Mouse (Mus musculus) midbrain, postnatal 0 days (tissue): Measurements from ENCODE around the gene Cntrob. TPM values are rescaled to one million over a fixed set of nuclear protein-coding genes. Genes with fewer than 3 reads are reported as not detected.

Experiments
- ATAC-seq: fragments of 200-750 bp; cut with Nextera tagmentation; 2 replicates; pipeline ENCODE4 v1.8.0; 2017; ENCODE audit warnings: moderate number of reproducible peaks, mild to moderate bottlenecking, moderate TSS enrichment, moderate library complexity; ENCODE audit not compliant: low FRiP score
- DNase-seq: peaks from one replicate; pipeline ENCODE4 v3.0.0-alpha.2; 2015; ENCODE audit warnings: low spot score
- H3K27ac ChIP-seq: fragments of 300-500 bp; sonication (generic); 2 replicates; pipeline ENCODE4 v1.5.1; 2014; ENCODE audit warnings: low read depth, mild to moderate bottlenecking, low read length, mixed read lengths
- H3K27me3 ChIP-seq: fragments of 300-500 bp; sonication (generic); 2 replicates; pipeline ENCODE4 v1.6.1; 2014; ENCODE audit warnings: low read length, control low read depth, mixed read lengths; ENCODE audit not compliant: insufficient read depth
- H3K36me3 ChIP-seq: fragments of 300-500 bp; sonication (generic); 2 replicates; pipeline ENCODE4 v1.6.1; 2014; ENCODE audit warnings: low read length, control low read depth, mixed read lengths; ENCODE audit not compliant: insufficient read depth
- H3K4me1 ChIP-seq: fragments of 300-500 bp; sonication (generic); 2 replicates; pipeline ENCODE4 v1.6.1; 2014; ENCODE audit warnings: mild to moderate bottlenecking, control low read depth, antibody characterized with exemption, low read length, mixed read lengths; ENCODE audit not compliant: insufficient read depth
- H3K4me2 ChIP-seq: fragments of 300-500 bp; sonication (generic); 2 replicates; pipeline ENCODE4 v1.6.1; 2014; ENCODE audit warnings: low read depth, mild to moderate bottlenecking, low read length, mixed read lengths; ENCODE audit not compliant: poor library complexity, severe bottlenecking
- H3K4me3 ChIP-seq: fragments of 300-500 bp; sonication (generic); 2 replicates; pipeline ENCODE4 v1.5.1; 2014; ENCODE audit warnings: low read depth, mild to moderate bottlenecking, low read length, moderate library complexity
- H3K9ac ChIP-seq: fragments of 300-500 bp; sonication (generic); replicated peaks from 2 replicates; pipeline ENCODE4 v1.6.1; 2014; ENCODE audit warnings: mild to moderate bottlenecking, low read length, moderate library complexity, mixed read lengths; ENCODE audit not compliant: poor library complexity, severe bottlenecking
- H3K9me3 ChIP-seq: fragments of 300-500 bp; sonication (generic); 2 replicates; pipeline ENCODE4 v1.6.1; 2016; ENCODE audit warnings: low read length, control low read depth
- CTCF ChIP-seq: IDR thresholded peaks from 2 replicates; pipeline ENCODE4 v1.5.1; 2016; ENCODE audit warnings: antibody characterized with exemption, mild to moderate bottlenecking
- WGBS: fragments of 180-500 bp; shearing (Covaris S2); extraction: QIAGEN DNeasy Blood & Tissue Kit; methylation state at CpG from one replicate; pipeline ENCODE4 v1.1.7; 2014; 5-methylcytosine and 5-hydroxymethylcytosine counted together
- polyA plus RNA-seq: library from polyadenylated mRNA; unstranded; fragments of >200 nt; fragmentation: Nextera tagmentation; extraction: Ambion mirVana; gene quantifications from 2 replicates; pipeline ENCODE4 v1.2.1, GENCODE M21; 2015
- total RNA-seq: library from RNA; depleted of rRNA; stranded (reverse); fragments of >200 nt; gene quantifications from 2 replicates; pipeline ENCODE4 v1.2.3, GENCODE M21; 2014; rRNA removed

Gene Cntrob
- total RNA-seq, result 15.3 and 16.2 TPM in 2 replicates
- 10.2 and 13.6 TPM in 2 replicates for polyA plus RNA-seq

DNA sequence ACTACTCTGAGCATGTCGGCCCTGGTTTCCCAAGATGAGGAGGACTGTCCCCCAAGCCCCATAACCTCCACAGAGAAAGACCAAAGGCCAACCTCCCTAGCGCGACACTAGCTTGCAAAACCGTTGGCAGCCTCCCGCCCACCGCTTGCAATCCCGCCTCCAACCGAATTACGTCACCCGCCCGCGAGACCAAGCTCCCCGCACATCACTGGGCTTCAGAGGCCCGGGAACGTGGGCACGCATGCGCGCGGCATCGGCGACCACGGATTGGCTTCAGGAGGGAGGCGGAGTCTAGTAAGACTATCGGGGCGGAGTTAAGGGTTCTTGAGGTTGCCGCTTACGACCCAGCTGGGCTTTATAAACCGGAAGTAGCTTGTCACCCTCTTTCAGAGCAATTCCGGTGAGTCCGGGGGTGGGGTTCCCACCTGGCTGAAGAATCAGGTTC, at the start of gene Cntrob, which contains the start of gene Trappc1:
Gene Cntrob (minus strand): TSS at position 109 of the 445 bp plus-strand sequence.
Gene Trappc1 (plus strand): TSS at position 314 of the 445 bp plus-strand sequence.
- H3K4me2 ChIP-seq, result peak within 1 kb of the TSS; percentile 84
- TF ChIP-seq CTCF, result no peak; the same call in 1 of the 2 replicates
- ATAC-seq, result peak; percentile 97
- no peaks in the 10 kb centered on the region for H3K9me3 ChIP-seq
- H3K9ac ChIP-seq, result peak within 1 kb of the TSS; percentile 77
- peak within 1 kb of the TSS; percentile 60 for H3K4me3 ChIP-seq
- 0 out of 2 replicates have a peak, but pooled peaks cover 3% of the 10 kb centered on the region for H3K27me3 ChIP-seq
- peaks cover 19% of the 10 kb centered on the region; the same call in 1 of the 2 replicates for H3K4me1 ChIP-seq
- 0% methylated on average over 30 of the region's 30 CpGs for WGBS
- peak within 1 kb of the TSS; percentile 93 for H3K27ac ChIP-seq
- peaks cover 6% of the 10 kb centered on the region; the same call in 1 of the 2 replicates for H3K36me3 ChIP-seq
- peak; percentile 99 for DNase-seq

GRCm38 (mm10) chr11:69372780-69373170, 49.2 kb upstream of the Cntrob start:
- Histone ChIP-seq H3K27me3 (no peaks in the 10 kb centered on the region), H3K4me2 (no peak overlapping the region), H3K4me3 (no peak overlapping the region), H3K36me3 (peaks cover 5% of the 10 kb centered on the region; the same call in 1 of the 2 replicates), H3K4me1 (peaks cover 6% of the 10 kb centered on the region; the same call in 1 of the 2 replicates), H3K27ac (no peak overlapping the region), H3K9ac (no peak overlapping the region), H3K9me3 (no peaks in the 10 kb centered on the region)
- no peak for ATAC-seq
- peak; percentile 70 for TF ChIP-seq CTCF
- DNase-seq, result no peak
- 64% methylated on average over 3 of the region's 3 CpGs for WGBS

DNA sequence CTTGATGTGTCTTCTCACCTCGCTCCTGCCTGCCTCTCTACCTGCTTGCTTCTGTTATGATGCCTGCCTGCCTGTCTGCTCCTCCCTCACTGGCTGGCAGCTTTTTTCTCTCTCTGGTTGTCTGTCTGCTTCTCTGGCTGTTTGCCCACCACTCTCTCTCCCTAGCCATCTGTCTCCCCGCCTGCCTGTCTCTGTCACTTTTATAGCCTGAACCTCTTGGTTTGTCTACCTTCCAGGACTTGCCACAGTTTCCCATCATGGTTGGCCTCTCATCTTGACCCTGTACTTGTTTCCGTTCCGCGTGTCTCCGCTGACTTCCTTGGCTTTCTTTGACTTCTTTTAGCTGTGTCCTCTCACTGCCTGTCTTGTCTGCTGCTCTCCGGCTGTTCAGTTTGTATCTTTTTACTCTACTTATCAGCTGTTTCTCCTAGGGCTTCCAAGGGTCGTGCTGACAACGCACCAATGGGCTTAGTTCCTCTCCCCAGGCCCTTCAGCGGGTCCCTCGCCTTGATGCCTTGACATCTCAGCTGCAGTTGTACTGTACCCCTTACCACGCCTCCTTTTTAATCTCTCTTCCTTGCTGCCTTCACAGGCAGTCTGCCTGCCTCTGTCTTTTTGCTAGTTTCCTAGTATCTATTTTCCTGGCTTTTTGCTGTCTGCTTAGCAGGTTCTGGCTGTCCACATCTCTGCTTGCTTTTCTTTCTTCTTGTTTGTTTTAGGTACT, 48.6 kb upstream of the Cntrob start:
- no peak for TF ChIP-seq CTCF
- ATAC-seq (no peak), DNase-seq (peak; percentile 67)
- Histone ChIP-seq H3K27me3 (no peaks in the 10 kb centered on the region), H3K36me3 (peaks cover 5% of the 10 kb centered on the region; the same call in 1 of the 2 replicates), H3K9ac (peak overlapping the region; percentile 33; the same call in 1 of the 2 replicates), H3K4me1 (peaks cover 6% of the 10 kb centered on the region; the same call in 1 of the 2 replicates), H3K4me2 (peak overlapping the region; percentile 35), H3K27ac (peak overlapping the region; percentile 63), H3K9me3 (no peaks in the 10 kb centered on the region), H3K4me3 (no peak overlapping the region)
- 36% methylated on average over 12 of the region's 12 CpGs for WGBS

DNA sequence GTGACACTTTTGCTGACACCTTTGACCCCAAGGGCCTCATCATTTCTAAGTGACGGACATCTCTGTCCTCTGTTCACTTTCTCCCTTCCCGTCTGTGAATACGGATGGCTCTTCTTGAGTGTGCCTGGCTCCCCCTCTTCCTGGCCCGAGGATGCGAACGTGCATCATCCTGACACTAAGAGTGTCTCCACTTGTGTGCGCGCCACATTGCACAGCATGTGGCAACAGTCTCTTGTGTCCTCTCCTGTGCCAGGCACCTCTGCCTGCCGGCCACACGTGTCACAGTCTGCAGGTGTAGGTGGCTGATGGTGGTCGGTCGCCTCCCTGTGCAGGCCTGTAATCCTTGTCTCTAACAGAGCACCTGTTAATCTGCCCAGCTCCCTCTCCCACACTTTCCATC, 48.0 kb upstream of the Cntrob start:
- no peaks in the 10 kb centered on the region for H3K27me3 ChIP-seq
- peaks cover 5% of the 10 kb centered on the region; the same call in 1 of the 2 replicates for H3K36me3 ChIP-seq
- H3K4me2 ChIP-seq, result peak overlapping the region; percentile 35
- DNase-seq (no peak), ATAC-seq (no peak)
- 31% methylated on average over 12 of the region's 12 CpGs for WGBS
- no peak for TF ChIP-seq CTCF
- no peaks in the 10 kb centered on the region for H3K9me3 ChIP-seq
- H3K4me3 ChIP-seq, result peak overlapping the region; percentile 3; the same call in 1 of the 2 replicates
- H3K9ac ChIP-seq, result peak overlapping the region; percentile 33; the same call in 1 of the 2 replicates
- H3K27ac ChIP-seq, result peak overlapping the region; percentile 63
- peaks cover 6% of the 10 kb centered on the region; the same call in 1 of the 2 replicates for H3K4me1 ChIP-seq

DNA sequence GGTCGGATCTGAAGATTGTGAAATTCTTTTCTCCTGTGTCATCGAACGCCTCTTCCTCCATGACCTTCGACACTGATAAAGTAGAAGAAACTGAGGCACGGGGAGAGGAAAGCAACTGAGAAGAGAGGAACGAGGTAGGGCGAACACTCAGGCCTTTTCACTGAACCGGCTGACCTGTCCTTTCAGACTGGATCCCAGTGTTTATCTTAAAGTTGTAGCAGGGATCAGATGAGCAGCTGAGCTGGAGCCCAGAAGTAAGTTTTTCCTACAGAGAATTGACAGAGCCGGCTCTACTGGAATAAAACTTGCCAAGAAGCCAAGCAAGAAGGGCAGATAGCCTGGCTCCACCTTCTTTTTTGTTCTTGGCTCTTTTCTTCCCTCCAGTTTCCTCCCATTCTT, 47.2 kb upstream of the Cntrob start:
- no peak for ATAC-seq
- peak overlapping the region; percentile 63 for H3K27ac ChIP-seq

More for the DNA sequence above, 47.2 kb upstream of the Cntrob start:
- Histone ChIP-seq H3K36me3 (peaks cover 4% of the 10 kb centered on the region; the same call in 1 of the 2 replicates), H3K9me3 (no peaks in the 10 kb centered on the region), H3K4me3 (peak overlapping the region; percentile 3; the same call in 1 of the 2 replicates), H3K4me1 (peaks cover 8% of the 10 kb centered on the region; the same call in 1 of the 2 replicates), H3K27me3 (no peaks in the 10 kb centered on the region), H3K9ac (0 out of 2 replicates have a peak overlapping the region, but pooled peaks have one; percentile 14), H3K4me2 (peak overlapping the region; percentile 35)
- no peak for TF ChIP-seq CTCF
- 15% methylated on average over 9 of the region's 9 CpGs for WGBS
- no peak for DNase-seq
